Mouse (Mus musculus): ENCODE results near the gene Msl1.

Msl1 gene

GRCm38 (mm10) chr11:98776843-98777590, 18.3 kb upstream of the Msl1 start:
- peak; percentile 31 for DNase-seq (ENCODE audit: extremely low spot score, low spot score)

GRCm38 (mm10) chr11:98777888-98778287, 17.4 kb upstream of the Msl1 start:
- DNase-seq (ENCODE audit: extremely low spot score, low spot score) = no peak

GRCm38 (mm10) chr11:98781851-98782512, 13.3 kb upstream of the Msl1 start:
- DNase-seq (ENCODE audit: extremely low spot score, low spot score) = no peak

- peak; percentile 76 for DNase-seq (ENCODE audit: extremely low spot score, low spot score)
Observed at GRCm38 (mm10) chr11:98782651-98783235, 12.6 kb upstream of the Msl1 start.

GRCm38 (mm10) chr11:98783236-98783696, 12.1 kb upstream of the Msl1 start:
- DNase-seq (ENCODE audit: extremely low spot score, low spot score) = no peak

GRCm38 (mm10) chr11:98784139-98784538, 11.2 kb upstream of the Msl1 start:
- DNase-seq (ENCODE audit: extremely low spot score, low spot score) = no peak

GRCm38 (mm10) chr11:98785214-98785613, 10.1 kb upstream of the Msl1 start:
- DNase-seq (ENCODE audit: extremely low spot score, low spot score) = no peak

- peak; percentile 57 for DNase-seq (ENCODE audit: extremely low spot score, low spot score)
Observed at GRCm38 (mm10) chr11:98785772-98786281, 9.5 kb upstream of the Msl1 start.

GRCm38 (mm10) chr11:98786359-98787214, 8.7 kb upstream of the Msl1 start:
- peak; percentile 93 for DNase-seq (ENCODE audit: extremely low spot score, low spot score)

- DNase-seq (ENCODE audit: extremely low spot score, low spot score) = no peak
Observed at GRCm38 (mm10) chr11:98787229-98787628, 8.1 kb upstream of the Msl1 start.

GRCm38 (mm10) chr11:98787691-98788090, 7.6 kb upstream of the Msl1 start:
- DNase-seq (ENCODE audit: extremely low spot score, low spot score) = no peak

GRCm38 (mm10) chr11:98788139-98788538, 7.2 kb upstream of the Msl1 start:
- no peak for DNase-seq (ENCODE audit: extremely low spot score, low spot score)

- DNase-seq (ENCODE audit: extremely low spot score, low spot score) = peak; percentile 85
Observed at GRCm38 (mm10) chr11:98788550-98789218, 6.6 kb upstream of the Msl1 start.

- DNase-seq (ENCODE audit: extremely low spot score, low spot score) = no peak
Observed at GRCm38 (mm10) chr11:98789219-98789807, 6.0 kb upstream of the Msl1 start.

GRCm38 (mm10) chr11:98789824-98790223, 5.5 kb upstream of the Msl1 start:
- DNase-seq (ENCODE audit: extremely low spot score, low spot score) = no peak

GRCm38 (mm10) chr11:98790631-98791205, 4.6 kb upstream of the Msl1 start:
- DNase-seq (ENCODE audit: extremely low spot score, low spot score) = no peak

- DNase-seq (ENCODE audit: extremely low spot score, low spot score) = no peak
Observed at GRCm38 (mm10) chr11:98791448-98791847, 3.9 kb upstream of the Msl1 start.

- no peak for DNase-seq (ENCODE audit: extremely low spot score, low spot score)
Observed at GRCm38 (mm10) chr11:98792081-98792480, 3.2 kb upstream of the Msl1 start.

GRCm38 (mm10) chr11:98794469-98795014, 774 bp upstream of the Msl1 start:
- no peak for DNase-seq (ENCODE audit: extremely low spot score, low spot score)

Data from neural tube, embryonic 10.5 days (tissue).